Mouse (Mus musculus) small intestine, adult 2 months (tissue): Measurements from ENCODE around the gene Ston1. TPM values are rescaled to one million over a fixed set of nuclear protein-coding genes. Genes with fewer than 3 reads are reported as not detected.
A peak's percentile ranks its signal among the peaks of the same experiment; 100 is the strongest.

Experiments
- H3K27ac ChIP-seq: fragments of 200-500 bp; 2 replicates; pipeline ENCODE4 v1.5.1; 2012; ENCODE audit warnings: low read depth, low read length, control low read depth, inconsistent platforms; ENCODE audit not compliant: insufficient read depth
- H3K27me3 ChIP-seq: fragments of 200-500 bp; 2 replicates; pipeline ENCODE4 v1.6.1; 2012; ENCODE audit warnings: mild to moderate bottlenecking, moderate library complexity, low read length, inconsistent platforms; ENCODE audit not compliant: control insufficient read depth, insufficient read depth
- H3K36me3 ChIP-seq: fragments of 200-500 bp; 2 replicates; pipeline ENCODE4 v1.6.1; 2012; ENCODE audit warnings: mild to moderate bottlenecking, low read length, control low read depth, inconsistent platforms; ENCODE audit not compliant: control insufficient read depth, insufficient read depth
- H3K4me1 ChIP-seq: fragments of 200-500 bp; 2 replicates; pipeline ENCODE4 v1.6.1; 2012; ENCODE audit warnings: low read length, inconsistent platforms, mixed read lengths; ENCODE audit not compliant: control insufficient read depth, insufficient read depth, insufficient read length
- H3K4me3 ChIP-seq: fragments of 200-500 bp; 2 replicates; pipeline ENCODE4 v1.5.1; 2012; ENCODE audit warnings: low read depth, mild to moderate bottlenecking, control low read depth, inconsistent platforms, low read length, moderate library complexity
- CTCF ChIP-seq: fragments of 200-500 bp; IDR thresholded peaks from 2 replicates; pipeline ENCODE4 v1.5.1; 2012; ENCODE audit warnings: low read depth, mild to moderate bottlenecking, control low read depth, inconsistent platforms, low read length, moderate library complexity, mixed read lengths; ENCODE audit not compliant: insufficient replicate concordance, insufficient read length; ENCODE audit errors: extremely low read depth
- POLR2A ChIP-seq: fragments of 200-500 bp; IDR thresholded peaks from 2 replicates; pipeline ENCODE4 v1.6.1; 2012; ENCODE audit warnings: low read depth, mild to moderate bottlenecking, control low read depth, inconsistent platforms, low read length, moderate library complexity
- WGBS: fragments of 180-500 bp; shearing (Covaris S2); methylation state at CpG from one replicate; pipeline ENCODE4 v1.1.7; 2018; 5-methylcytosine and 5-hydroxymethylcytosine counted together
- polyA plus RNA-seq: library from polyadenylated mRNA; depleted of rRNA; stranded (reverse); fragments of >200 nt; gene quantifications from 2 replicates; pipeline ENCODE4 v1.2.3, GENCODE M21; 2012

Ston1 gene
- polyA plus RNA-seq, 1 experiment, result 5.4 TPM

DNA sequence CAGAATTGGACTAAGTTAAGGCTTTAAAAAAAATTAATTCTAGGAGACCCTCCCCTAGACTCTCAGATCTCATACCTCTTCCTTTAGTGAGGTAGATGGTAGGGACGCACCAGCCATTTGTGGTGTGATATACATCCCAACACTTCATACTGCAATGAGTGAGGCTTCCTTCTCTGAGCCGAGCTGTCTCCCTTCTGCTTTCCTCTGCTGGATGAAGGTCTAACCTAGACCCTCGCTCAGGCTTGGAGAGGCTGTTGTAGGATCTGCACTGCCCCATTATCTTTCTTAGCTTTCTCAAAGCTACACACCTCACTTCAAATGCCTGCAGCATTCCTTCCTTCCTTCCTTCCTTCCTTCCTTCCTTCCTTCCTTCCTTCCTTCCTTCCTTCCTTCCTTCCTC, 16.2 kb downstream of the Ston1 start:
- Histone ChIP-seq H3K36me3 (no peaks in the 10 kb centered on the region; the same call in 1 of the 2 replicates), H3K27me3 (no peaks in the 10 kb centered on the region), H3K27ac (peak overlapping the region; percentile 55), H3K4me1 (peaks cover 18% of the 10 kb centered on the region), H3K4me3 (no peak overlapping the region)
- 82% methylated on average over 3 of the region's 3 CpGs for WGBS
- TF ChIP-seq CTCF (no peak), POLR2A (no peak)

DNA sequence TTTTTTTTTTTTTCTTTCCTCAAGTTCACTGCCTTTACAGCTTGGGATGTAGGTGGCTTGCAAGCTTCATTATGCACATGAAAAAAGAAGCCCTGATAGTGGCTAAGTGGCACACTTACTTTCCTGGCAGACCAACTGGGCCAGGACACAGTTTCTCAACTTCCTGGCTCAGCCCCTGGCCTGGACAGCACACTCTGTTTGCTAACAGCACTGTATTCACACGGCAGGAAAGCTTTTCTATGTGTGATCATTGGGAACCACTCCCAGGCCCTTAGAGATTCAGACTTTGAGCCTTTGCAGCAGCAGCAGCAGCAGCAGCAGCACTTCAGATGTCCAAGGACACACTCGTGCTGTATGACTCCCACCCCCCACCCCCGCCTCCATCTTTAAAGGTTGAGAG, 16.8 kb downstream of the Ston1 start:
- no peaks in the 10 kb centered on the region; the same call in 1 of the 2 replicates for H3K36me3 ChIP-seq
- H3K4me1 ChIP-seq, result peaks cover 18% of the 10 kb centered on the region
- no peak for TF ChIP-seq CTCF
- TF ChIP-seq POLR2A, result no peak
- H3K27ac ChIP-seq, result peak overlapping the region; percentile 55
- no peaks in the 10 kb centered on the region for H3K27me3 ChIP-seq
- 19% methylated on average over 3 of the region's 3 CpGs for whole genome bisulfite sequencing
- H3K4me3 ChIP-seq, result no peak overlapping the region

DNA sequence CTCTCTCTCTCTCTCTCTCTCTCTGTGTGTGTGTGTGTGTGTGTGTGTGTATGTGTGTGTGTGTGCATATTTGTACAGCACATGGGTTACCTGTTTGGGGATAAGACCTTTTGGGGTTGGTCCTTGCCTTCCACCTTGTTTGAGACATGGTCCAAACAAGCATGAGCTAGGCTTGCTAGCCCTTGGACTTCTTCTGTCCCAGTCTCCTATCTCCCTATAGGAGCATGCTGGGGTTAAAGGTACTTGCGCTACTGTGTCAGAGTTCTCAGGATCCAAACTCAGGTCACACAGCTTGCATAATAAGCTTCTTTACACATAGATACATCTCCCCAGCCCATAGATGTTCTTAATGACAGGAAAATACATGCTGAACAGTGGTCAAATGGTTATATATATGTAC, 17.2 kb downstream of the Ston1 start:
- Histone ChIP-seq H3K27me3 (no peaks in the 10 kb centered on the region), H3K36me3 (no peaks in the 10 kb centered on the region; the same call in 1 of the 2 replicates), H3K4me1 (peaks cover 18% of the 10 kb centered on the region), H3K27ac (peak overlapping the region; percentile 55), H3K4me3 (no peak overlapping the region)
- TF ChIP-seq POLR2A (no peak), CTCF (no peak)
- WGBS, result 70% methylated on average over 1 of the region's 1 CpGs

DNA sequence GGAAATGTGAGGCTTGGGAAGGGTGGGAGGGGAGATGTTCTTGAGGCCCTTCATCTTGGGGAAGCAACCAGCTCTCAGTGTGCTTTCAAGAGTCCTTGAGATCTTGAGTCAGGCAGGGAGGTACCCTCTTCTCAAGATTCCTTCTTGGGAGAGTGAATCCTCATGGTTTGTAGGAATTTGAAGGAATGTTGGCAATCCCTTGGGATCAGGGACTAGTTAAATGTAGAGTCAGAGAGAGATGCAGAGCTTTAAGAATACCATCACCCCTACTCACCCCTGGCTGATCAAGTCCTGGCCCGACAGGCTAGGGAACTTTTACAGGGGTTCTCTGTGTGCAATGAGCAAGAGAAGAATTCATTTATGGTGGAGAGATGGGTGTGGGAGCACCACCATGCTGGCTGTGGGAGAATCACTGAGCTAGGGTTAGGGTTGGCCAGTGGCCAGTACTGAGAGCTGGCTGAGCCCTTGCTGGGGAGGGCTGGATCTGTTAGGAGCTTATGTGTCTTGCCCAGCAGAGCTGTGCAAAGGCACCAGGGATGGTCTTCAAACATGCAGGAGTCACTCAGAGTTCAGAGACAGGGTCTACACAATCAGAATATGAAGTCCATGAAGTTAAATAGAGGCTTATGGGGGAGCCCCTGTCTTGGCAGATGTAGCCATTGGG, 18.1 kb downstream of the Ston1 start:
- no peaks in the 10 kb centered on the region; the same call in 1 of the 2 replicates for H3K36me3 ChIP-seq
- H3K27ac ChIP-seq, result no peak overlapping the region
- 74% methylated on average over 1 of the region's 1 CpGs for WGBS
- H3K27me3 ChIP-seq, result no peaks in the 10 kb centered on the region
- TF ChIP-seq POLR2A, result no peak
- no peak for TF ChIP-seq CTCF
- H3K4me1 ChIP-seq, result peaks cover 18% of the 10 kb centered on the region
- H3K4me3 ChIP-seq, result no peak overlapping the region

DNA sequence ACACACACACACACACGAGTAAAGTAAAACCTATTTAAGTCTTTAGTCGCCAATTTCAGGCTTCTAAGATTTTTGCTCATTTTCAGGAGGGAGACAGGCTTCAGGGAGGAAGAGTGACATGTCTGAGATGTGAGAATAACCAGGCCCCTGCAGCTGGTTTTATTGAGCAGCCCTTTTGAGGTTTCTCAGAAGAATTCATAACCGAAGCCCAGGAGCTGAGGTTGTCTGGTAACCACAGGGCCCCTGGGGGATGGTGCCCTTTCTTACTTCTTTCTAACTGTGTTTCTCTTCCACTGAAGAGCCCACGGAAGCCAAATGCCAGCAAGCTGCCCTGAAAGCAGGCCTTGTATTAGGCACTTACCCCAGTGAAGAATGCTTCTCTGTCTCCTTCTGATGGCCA, 23.5 kb downstream of the Ston1 start:
- H3K4me1 ChIP-seq, result peaks cover 3% of the 10 kb centered on the region
- no peaks in the 10 kb centered on the region; the same call in 1 of the 2 replicates for H3K36me3 ChIP-seq
- TF ChIP-seq POLR2A, result no peak
- TF ChIP-seq CTCF, result no peak
- H3K4me3 ChIP-seq, result peak overlapping the region; percentile 6; the same call in 1 of the 2 replicates
- WGBS, result 81% methylated on average over 4 of the region's 4 CpGs
- H3K27me3 ChIP-seq, result no peaks in the 10 kb centered on the region
- no peak overlapping the region for H3K27ac ChIP-seq

DNA sequence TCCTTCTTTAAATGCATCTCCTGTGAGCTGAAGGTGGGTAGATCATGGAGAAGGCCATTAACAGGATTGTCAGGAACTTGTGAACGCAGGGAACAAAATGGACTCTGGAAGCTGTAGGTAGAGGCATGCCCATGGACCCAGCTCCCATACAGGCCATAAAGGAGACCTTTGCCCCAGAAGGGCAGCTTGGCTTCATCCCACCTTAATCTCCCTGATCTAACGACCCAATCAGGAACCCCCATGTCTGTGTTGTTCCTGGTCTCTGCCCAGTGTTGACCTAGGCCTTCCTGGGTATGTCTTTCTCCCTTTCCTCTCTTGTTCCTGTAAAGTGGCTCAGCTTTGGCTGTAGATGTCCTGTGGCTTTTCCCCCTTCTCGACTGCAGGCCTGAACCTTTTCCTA, 23.9 kb downstream of the Ston1 start:
- Histone ChIP-seq H3K4me3 (peak overlapping the region; percentile 6; the same call in 1 of the 2 replicates), H3K27me3 (no peaks in the 10 kb centered on the region)
- WGBS, result 50% methylated on average over 3 of the region's 3 CpGs

DNA sequence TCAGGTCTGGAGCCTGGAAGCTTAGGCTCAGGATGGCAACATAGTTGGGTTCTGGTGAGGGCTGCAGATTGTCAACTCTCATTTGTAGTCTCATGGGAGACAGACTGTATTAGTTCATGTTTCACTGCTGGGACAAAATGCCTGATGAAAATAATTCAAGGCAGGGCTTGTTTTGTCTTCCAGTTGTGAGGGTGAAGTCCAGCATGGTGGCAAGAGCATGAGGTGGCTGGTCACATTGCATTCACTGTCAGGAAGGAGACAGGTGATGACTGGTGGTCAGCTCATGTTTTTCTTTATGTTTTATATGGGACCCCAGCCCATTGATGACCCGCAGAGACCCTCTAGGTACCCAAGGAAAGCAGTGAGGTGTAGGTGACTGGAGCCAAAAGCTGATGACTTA, 25.2 kb downstream of the Ston1 start:
- H3K27ac ChIP-seq, result no peak overlapping the region
- TF ChIP-seq POLR2A, result no peak
- TF ChIP-seq CTCF, result no peak
- no peaks in the 10 kb centered on the region for H3K36me3 ChIP-seq
- H3K4me3 ChIP-seq, result no peak overlapping the region
- no peaks in the 10 kb centered on the region for H3K27me3 ChIP-seq
- peaks cover 12% of the 10 kb centered on the region for H3K4me1 ChIP-seq
- whole genome bisulfite sequencing, result 88% methylated on average over 1 of the region's 1 CpGs

More for the DNA sequence above, 23.9 kb downstream of the Ston1 start:
- H3K27ac ChIP-seq, result no peak overlapping the region; the same call in 1 of the 2 replicates
- no peaks in the 10 kb centered on the region; the same call in 1 of the 2 replicates for H3K36me3 ChIP-seq
- H3K4me1 ChIP-seq, result peaks cover 6% of the 10 kb centered on the region
- no peak for TF ChIP-seq POLR2A
- TF ChIP-seq CTCF, result no peak
